Mouse (Mus musculus): ENCODE data around the gene Trpc5os.

- TF ChIP-seq CTCF (IDR thresholded peaks at IDR 0.05; ENCODE audit: extremely low read depth, insufficient read depth, low read length) (no peak), POLR2A (IDR thresholded peaks at IDR 0.05; ENCODE audit: extremely low read depth, insufficient read depth, low read length) (no peak)
Observed at GRCm38 (mm10) chrX:144491394-144491793, 35.0 kb downstream of the Trpc5os start.

All from cortical plate, adult 2 months (tissue).